Mouse (Mus musculus): ENCODE results near the gene Fth1.

DNA sequence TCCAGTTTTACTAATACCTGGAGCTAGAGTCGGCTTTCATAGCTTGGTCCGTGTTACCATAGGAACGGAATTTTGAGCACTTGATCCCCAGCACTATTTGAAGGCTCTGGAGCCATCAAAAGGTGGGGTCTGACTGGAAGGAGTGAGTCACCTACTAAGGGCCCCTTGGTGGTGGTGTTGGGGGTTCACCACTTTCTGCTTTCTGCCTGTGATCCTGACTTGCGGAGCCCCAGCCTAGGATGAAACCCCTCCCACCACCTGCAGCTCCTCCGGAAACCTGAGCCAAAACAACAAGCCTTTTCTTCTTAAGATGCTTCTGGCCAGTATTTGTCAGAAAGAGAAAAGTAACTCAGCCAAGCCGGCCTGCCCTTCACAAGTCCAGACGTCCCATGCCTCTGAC is 40.6 kb upstream of the Fth1 start:
- no peak for TF ChIP-seq EP300 (IDR thresholded peaks at IDR 0.05; ENCODE audit: insufficient read depth, low read depth, low read length)
- TF ChIP-seq CTCF (IDR thresholded peaks at IDR 0.05), result no peak
- no peak for TF ChIP-seq POLR2A (IDR thresholded peaks at IDR 0.05; ENCODE audit: insufficient read depth, low read depth, low read length)

Data from heart, adult 2 months (tissue).